Mouse (Mus musculus) stomach, embryonic 15.5 days (tissue): ENCODE results near the gene Stard3. TPM values are rescaled to one million over a fixed set of nuclear protein-coding genes. Genes with fewer than 3 reads are reported as not detected.

Source experiments
- ATAC-seq: fragments of 200-750 bp; cut with Nextera tagmentation; 2 replicates; pipeline ENCODE4 v1.8.0; 2017; ENCODE audit warnings: low read depth, moderate number of reproducible peaks, moderate TSS enrichment; ENCODE audit not compliant: insufficient read depth, low FRiP score
- H3K27ac ChIP-seq: fragments of 300-500 bp; sonication (generic); 2 replicates; pipeline ENCODE4 v1.5.1; 2015; ENCODE audit warnings: mild to moderate bottlenecking, inconsistent platforms
- H3K27me3 ChIP-seq: fragments of 300-500 bp; sonication (generic); replicated peaks from 2 replicates; pipeline ENCODE4 v1.6.1; 2015; ENCODE audit warnings: inconsistent platforms
- H3K36me3 ChIP-seq: fragments of 300-500 bp; sonication (generic); 2 replicates; pipeline ENCODE4 v1.6.1; 2015; ENCODE audit warnings: inconsistent platforms
- H3K4me1 ChIP-seq: fragments of 300-500 bp; sonication (generic); 2 replicates; pipeline ENCODE4 v1.6.1; 2015; ENCODE audit warnings: inconsistent platforms
- H3K4me2 ChIP-seq: fragments of 300-500 bp; sonication (generic); 2 replicates; pipeline ENCODE4 v1.6.1; 2015; ENCODE audit warnings: mild to moderate bottlenecking, inconsistent platforms
- H3K4me3 ChIP-seq: fragments of 300-500 bp; sonication (generic); replicated peaks from 2 replicates; pipeline ENCODE4 v1.5.1; 2015; ENCODE audit warnings: inconsistent platforms
- H3K9ac ChIP-seq: fragments of 300-500 bp; sonication (generic); 2 replicates; pipeline ENCODE4 v1.6.1; 2015; ENCODE audit warnings: inconsistent platforms
- H3K9me3 ChIP-seq: fragments of 300-500 bp; sonication (generic); 2 replicates; pipeline ENCODE4 v1.6.1; 2016; ENCODE audit warnings: inconsistent platforms
- WGBS: fragments of 180-500 bp; shearing (Covaris S2); methylation state at CpG from one replicate; pipeline ENCODE4 v1.1.7; 2015; 5-methylcytosine and 5-hydroxymethylcytosine counted together
- polyA plus RNA-seq: library from polyadenylated mRNA; unstranded; fragments of >200 nt; fragmentation: Nextera tagmentation; extraction: Ambion mirVana; gene quantifications from 2 replicates; pipeline ENCODE4 v1.2.1, GENCODE M21; 2015

The Stard3 gene
- polyA plus RNA-seq, 1 experiment from 2014 or later, result 41.1 TPM

DNA sequence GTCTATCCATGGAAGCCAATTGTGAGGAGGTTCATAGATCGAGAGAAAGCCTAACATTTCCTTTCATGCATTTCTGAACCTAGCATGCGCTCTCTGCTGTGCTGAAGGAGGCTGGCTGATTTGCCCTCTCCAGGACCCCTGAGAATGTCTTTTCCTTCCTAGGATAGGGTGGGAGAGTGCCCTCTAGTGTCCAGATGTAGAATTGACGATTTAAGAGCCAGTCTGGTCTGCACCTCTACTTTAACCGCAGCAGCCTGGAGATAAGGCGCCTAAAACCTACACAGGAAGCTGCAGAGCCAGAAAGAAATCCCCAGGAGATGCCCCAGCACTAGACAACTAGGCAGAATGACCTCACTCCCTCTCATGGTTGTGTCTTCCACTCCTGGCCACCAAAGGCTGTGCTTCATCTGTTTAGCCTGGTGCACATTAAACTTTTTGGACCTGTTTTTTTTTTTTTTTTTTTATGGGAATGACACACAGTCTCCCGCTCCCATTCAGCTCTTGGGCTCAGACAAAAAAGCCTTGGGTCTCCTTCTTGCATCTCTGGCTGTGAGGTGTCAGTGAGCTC, 2.4 kb upstream of the Stard3 start:
- Histone ChIP-seq H3K4me2 (no peak overlapping the region), H3K4me3 (no peak overlapping the region), H3K27me3 (peaks cover 18% of the 10 kb centered on the region; the same call in 1 of the 2 replicates), H3K36me3 (no peaks in the 10 kb centered on the region), H3K9ac (no peak overlapping the region), H3K27ac (peak overlapping the region; percentile 94; the same call in 1 of the 2 replicates), H3K9me3 (no peaks in the 10 kb centered on the region), H3K4me1 (peaks cover 48% of the 10 kb centered on the region)
- no peak for ATAC-seq
- WGBS, result 9% methylated on average over 6 of the region's 6 CpGs

GRCm38 (mm10) chr11:98356625-98357394, 1.4 kb upstream of the Stard3 start:
- Histone ChIP-seq H3K27ac (peak overlapping the region; percentile 94), H3K4me2 (peak overlapping the region; percentile 80), H3K27me3 (0 out of 2 replicates have a peak, but pooled peaks cover 9% of the 10 kb centered on the region), H3K4me1 (peaks cover 55% of the 10 kb centered on the region), H3K9me3 (no peaks in the 10 kb centered on the region), H3K4me3 (no peak overlapping the region), H3K9ac (no peak overlapping the region), H3K36me3 (no peaks in the 10 kb centered on the region)
- peak; percentile 67 for ATAC-seq
- 63% methylated on average over 7 of the region's 7 CpGs for WGBS

GRCm38 (mm10) chr11:98357396-98358160, 590 bp upstream of the Stard3 start:
- Histone ChIP-seq H3K4me3 (peak overlapping the region; percentile 82), H3K4me1 (peaks cover 55% of the 10 kb centered on the region), H3K4me2 (peak overlapping the region; percentile 80), H3K36me3 (no peaks in the 10 kb centered on the region), H3K9me3 (no peaks in the 10 kb centered on the region), H3K9ac (no peak overlapping the region; the same call in 1 of the 2 replicates), H3K27ac (peak overlapping the region; percentile 94), H3K27me3 (0 out of 2 replicates have a peak, but pooled peaks cover 1% of the 10 kb centered on the region)
- 7% methylated on average over 13 of the region's 13 CpGs for WGBS
- no peak for ATAC-seq

GRCm38 (mm10) chr11:98360866-98361521, 2.8 kb downstream of the Stard3 start:
- no peak overlapping the region for H3K9ac ChIP-seq
- WGBS, result 67% methylated on average over 9 of the region's 9 CpGs
- peak overlapping the region; percentile 44; the same call in 1 of the 2 replicates for H3K27ac ChIP-seq
- no peak overlapping the region for H3K4me3 ChIP-seq
- H3K9me3 ChIP-seq, result no peaks in the 10 kb centered on the region
- H3K4me2 ChIP-seq, result peak overlapping the region; percentile 21; the same call in 1 of the 2 replicates
- peaks cover 50% of the 10 kb centered on the region for H3K4me1 ChIP-seq
- no peak for ATAC-seq
- H3K36me3 ChIP-seq, result no peaks in the 10 kb centered on the region
- no peaks in the 10 kb centered on the region for H3K27me3 ChIP-seq

GRCm38 (mm10) chr11:98363817-98364216, 5.6 kb downstream of the Stard3 start:
- no peak overlapping the region for H3K4me3 ChIP-seq
- H3K9ac ChIP-seq, result no peak overlapping the region
- WGBS, result 64% methylated on average over 5 of the region's 5 CpGs
- no peak overlapping the region for H3K27ac ChIP-seq
- ATAC-seq, result no peak
- H3K36me3 ChIP-seq, result no peaks in the 10 kb centered on the region
- no peaks in the 10 kb centered on the region for H3K9me3 ChIP-seq
- peaks cover 31% of the 10 kb centered on the region for H3K4me1 ChIP-seq
- no peak overlapping the region for H3K4me2 ChIP-seq
- H3K27me3 ChIP-seq, result no peaks in the 10 kb centered on the region

- H3K4me1 ChIP-seq, result peaks cover 25% of the 10 kb centered on the region
- H3K27ac ChIP-seq, result no peak overlapping the region
- H3K4me2 ChIP-seq, result no peak overlapping the region
- H3K9ac ChIP-seq, result no peak overlapping the region
- no peaks in the 10 kb centered on the region for H3K9me3 ChIP-seq
- H3K27me3 ChIP-seq, result no peaks in the 10 kb centered on the region
- no peaks in the 10 kb centered on the region for H3K36me3 ChIP-seq
- H3K4me3 ChIP-seq, result no peak overlapping the region
- no peak for ATAC-seq
- 76% methylated on average over 5 of the region's 5 CpGs for WGBS
These were observed 6.2 kb downstream of the Stard3 start for GRCm38 (mm10) chr11:98364410-98364809.

DNA sequence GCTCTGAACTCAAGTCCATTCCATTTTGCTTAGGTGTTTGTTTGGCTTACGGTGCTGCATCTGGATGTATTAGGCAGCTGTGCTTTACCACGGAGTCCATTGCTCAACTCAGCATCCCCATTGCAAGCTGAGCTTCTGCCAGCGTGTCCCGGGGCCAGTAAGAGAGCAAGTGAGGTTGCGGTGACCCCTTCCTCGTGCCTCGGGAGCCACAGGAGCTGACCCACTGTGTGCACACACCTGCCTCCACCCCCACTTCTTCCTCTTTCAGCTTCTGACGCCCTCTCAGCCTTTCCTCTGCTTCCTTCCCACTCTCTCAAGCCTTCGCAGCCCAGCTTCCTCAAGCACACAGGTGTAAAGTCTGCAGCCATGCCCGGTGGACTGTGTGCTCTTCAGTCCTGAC, 8.1 kb downstream of the Stard3 start:
- Histone ChIP-seq H3K9me3 (no peaks in the 10 kb centered on the region), H3K27me3 (no peaks in the 10 kb centered on the region), H3K4me3 (no peak overlapping the region), H3K27ac (no peak overlapping the region), H3K36me3 (no peaks in the 10 kb centered on the region), H3K4me1 (peaks cover 6% of the 10 kb centered on the region; the same call in 1 of the 2 replicates), H3K4me2 (no peak overlapping the region), H3K9ac (no peak overlapping the region)
- 60% methylated on average over 10 of the region's 10 CpGs for WGBS
- ATAC-seq, result no peak

DNA sequence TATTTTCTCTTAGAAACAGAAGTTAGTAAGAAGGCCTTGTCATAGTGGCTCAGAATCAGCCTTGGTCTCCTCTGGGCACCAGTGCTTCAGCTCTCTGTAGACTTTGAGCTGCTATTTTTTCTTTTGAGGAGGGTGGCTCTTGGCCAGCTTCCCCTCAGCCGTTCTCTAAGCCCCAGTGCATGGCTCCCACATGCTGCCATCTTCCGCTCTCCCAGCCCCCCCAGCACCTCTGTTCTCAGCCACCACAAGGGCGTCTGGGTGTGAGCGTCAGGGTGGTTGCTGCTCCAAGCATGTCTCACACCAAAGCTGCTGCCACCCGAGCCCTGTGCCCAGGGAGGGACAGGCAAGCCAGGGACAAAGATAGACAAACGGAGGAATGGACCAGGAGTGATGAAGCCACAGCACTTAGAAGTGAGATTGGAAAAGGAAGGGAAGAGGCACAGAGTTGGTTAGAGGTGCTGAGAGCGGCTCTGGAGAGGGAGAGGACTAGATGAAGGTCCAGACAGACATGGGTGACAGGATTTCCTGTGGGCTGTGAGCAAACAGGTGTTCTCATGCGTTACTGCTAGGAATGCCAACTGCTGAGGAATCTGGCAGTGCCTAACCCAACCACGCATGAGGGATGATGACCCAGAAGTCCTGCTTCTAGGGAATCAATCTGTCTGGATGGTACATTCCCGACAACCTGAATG, 9.1 kb downstream of the Stard3 start:
- H3K4me3 ChIP-seq, result no peak overlapping the region
- no peaks in the 10 kb centered on the region for H3K27me3 ChIP-seq
- WGBS, result 78% methylated on average over 10 of the region's 10 CpGs
- no peak overlapping the region for H3K9ac ChIP-seq
- H3K9me3 ChIP-seq, result no peaks in the 10 kb centered on the region
- no peaks in the 10 kb centered on the region for H3K36me3 ChIP-seq
- H3K27ac ChIP-seq, result no peak overlapping the region
- H3K4me1 ChIP-seq, result peaks cover 9% of the 10 kb centered on the region; the same call in 1 of the 2 replicates
- ATAC-seq, result no peak
- H3K4me2 ChIP-seq, result no peak overlapping the region

GRCm38 (mm10) chr11:98367863-98368186, 9.7 kb downstream of the Stard3 start:
- H3K9ac ChIP-seq, result no peak overlapping the region
- H3K4me1 ChIP-seq, result peaks cover 10% of the 10 kb centered on the region; the same call in 1 of the 2 replicates
- no peak for ATAC-seq
- no peaks in the 10 kb centered on the region for H3K36me3 ChIP-seq
- no peak overlapping the region for H3K27ac ChIP-seq
- WGBS, result 79% methylated on average over 7 of the region's 7 CpGs
- no peak overlapping the region for H3K4me3 ChIP-seq
- no peak overlapping the region for H3K4me2 ChIP-seq
- no peaks in the 10 kb centered on the region for H3K9me3 ChIP-seq
- H3K27me3 ChIP-seq, result no peaks in the 10 kb centered on the region

DNA sequence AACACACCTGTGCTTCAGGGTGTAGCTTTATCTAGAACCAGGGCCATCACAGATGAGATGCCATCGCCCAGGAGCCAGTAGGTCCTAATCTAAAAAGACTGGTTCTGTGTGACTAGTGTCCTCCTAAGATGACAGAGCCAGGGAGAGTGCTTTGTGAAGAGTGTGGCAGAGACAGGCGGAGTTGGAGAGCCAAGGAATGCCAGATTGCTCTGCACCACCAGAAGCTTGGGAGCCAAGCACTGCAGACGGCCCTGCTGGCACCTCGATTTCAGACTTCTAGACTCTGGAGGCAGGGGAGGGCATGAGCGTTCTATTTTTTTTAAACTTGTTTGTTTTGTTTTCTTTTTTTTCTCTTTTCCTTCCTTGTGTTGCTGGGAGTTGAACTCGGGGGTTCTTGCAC, 11.2 kb downstream of the Stard3 start:
- no peak for ATAC-seq
- Histone ChIP-seq H3K4me1 (0 out of 2 replicates have a peak, but pooled peaks cover 6% of the 10 kb centered on the region), H3K9me3 (no peaks in the 10 kb centered on the region), H3K36me3 (0 out of 2 replicates have a peak, but pooled peaks cover 5% of the 10 kb centered on the region), H3K4me2 (no peak overlapping the region), H3K27ac (no peak overlapping the region), H3K9ac (no peak overlapping the region), H3K4me3 (no peak overlapping the region), H3K27me3 (no peaks in the 10 kb centered on the region)
- 86% methylated on average over 6 of the region's 6 CpGs for WGBS

GRCm38 (mm10) chr11:98370588-98370987, 12.4 kb downstream of the Stard3 start:
- no peaks in the 10 kb centered on the region for H3K27me3 ChIP-seq
- no peak for ATAC-seq
- 79% methylated on average over 2 of the region's 2 CpGs for WGBS
- no peaks in the 10 kb centered on the region for H3K9me3 ChIP-seq
- H3K27ac ChIP-seq, result no peak overlapping the region
- H3K4me2 ChIP-seq, result no peak overlapping the region
- H3K9ac ChIP-seq, result no peak overlapping the region
- no peak overlapping the region for H3K4me3 ChIP-seq
- peaks cover 17% of the 10 kb centered on the region; the same call in 1 of the 2 replicates for H3K36me3 ChIP-seq
- 0 out of 2 replicates have a peak, but pooled peaks cover 6% of the 10 kb centered on the region for H3K4me1 ChIP-seq
